Mouse (Mus musculus): Measurements from ENCODE around the gene Ceacam18. TPM values are rescaled to one million over a fixed set of nuclear protein-coding genes. Genes with fewer than 3 reads are reported as not detected.

The Ceacam18 gene
- total and polyA plus RNA-seq, 2 experiments from 2014 or later: not detected

- TF ChIP-seq EP300 (IDR thresholded peaks at IDR 0.05; ENCODE audit: low read depth) (no peak), CTCF (IDR thresholded peaks at IDR 0.05; ENCODE audit: low read depth) (no peak)
- Histone ChIP-seq H3K9ac (replicated peaks; ENCODE audit: low read depth, low read length) (no peak overlapping the region), H3K27me3 (ENCODE audit: control insufficient read depth, insufficient read depth, low read length) (no peaks in the 10 kb centered on the region), H3K9me3 (replicated peaks; ENCODE audit: control insufficient read depth, low read length) (no peaks in the 10 kb centered on the region), H3K4me1 (ENCODE audit: control insufficient read depth, insufficient read depth) (no peaks in the 10 kb centered on the region), H3K27ac (ENCODE audit: low read depth) (no peak overlapping the region), H3K4me3 (ENCODE audit: low read depth, low read length) (no peak overlapping the region), H3K4me2 (ENCODE audit: low read depth, low read length) (no peak overlapping the region), H3K36me3 (replicated peaks; ENCODE audit: control insufficient read depth, insufficient read depth, low read length) (no peaks in the 10 kb centered on the region)
- DNase-seq (ENCODE audit: low spot score) (no peak), ATAC-seq (ENCODE audit: insufficient read depth, low read depth) (no peak)
- WGBS: 70% methylated on average over 8 of the region's 8 CpGs
These were observed 8.6 kb upstream of the Ceacam18 start for GRCm38 (mm10) chr7:43625794-43626422.

GRCm38 (mm10) chr7:43633940-43634339, 567 bp upstream of the Ceacam18 start:
- H3K9me3 ChIP-seq (replicated peaks; ENCODE audit: control insufficient read depth, low read length): no peaks in the 10 kb centered on the region

GRCm38 (mm10) chr7:43636194-43636593, 1.7 kb downstream of the Ceacam18 start:
- H3K4me1 ChIP-seq (ENCODE audit: control insufficient read depth, insufficient read depth): no peaks in the 10 kb centered on the region
- H3K27ac ChIP-seq (ENCODE audit: low read depth): no peak overlapping the region
- DNase-seq (ENCODE audit: low spot score) (no peak), ATAC-seq (ENCODE audit: insufficient read depth, low read depth) (no peak)
- no peak overlapping the region for H3K9ac ChIP-seq (replicated peaks; ENCODE audit: low read depth, low read length)
- WGBS: 47% methylated on average over 2 of the region's 2 CpGs
- H3K4me3 ChIP-seq (ENCODE audit: low read depth, low read length): no peak overlapping the region
- H3K9me3 ChIP-seq (replicated peaks; ENCODE audit: control insufficient read depth, low read length): no peaks in the 10 kb centered on the region
- no peak for TF ChIP-seq EP300 (IDR thresholded peaks at IDR 0.05; ENCODE audit: low read depth)
- H3K27me3 ChIP-seq (ENCODE audit: control insufficient read depth, insufficient read depth, low read length): no peaks in the 10 kb centered on the region
- H3K36me3 ChIP-seq (replicated peaks; ENCODE audit: control insufficient read depth, insufficient read depth, low read length): no peaks in the 10 kb centered on the region
- H3K4me2 ChIP-seq (ENCODE audit: low read depth, low read length): no peak overlapping the region

More at GRCm38 (mm10) chr7:43633940-43634339, 567 bp upstream of the Ceacam18 start:
- no peaks in the 10 kb centered on the region for H3K27me3 ChIP-seq (ENCODE audit: control insufficient read depth, insufficient read depth, low read length)
- no peaks in the 10 kb centered on the region for H3K36me3 ChIP-seq (replicated peaks; ENCODE audit: control insufficient read depth, insufficient read depth, low read length)
- H3K27ac ChIP-seq (ENCODE audit: low read depth): no peak overlapping the region
- no peak for TF ChIP-seq CTCF (IDR thresholded peaks at IDR 0.05; ENCODE audit: low read depth)
- H3K4me3 ChIP-seq (ENCODE audit: low read depth, low read length): no peak overlapping the region
- WGBS: 78% methylated on average over 4 of the region's 4 CpGs
- H3K9ac ChIP-seq (replicated peaks; ENCODE audit: low read depth, low read length): no peak overlapping the region
- DNase-seq (ENCODE audit: low spot score) (no peak), ATAC-seq (ENCODE audit: insufficient read depth, low read depth) (no peak)
- no peaks in the 10 kb centered on the region for H3K4me1 ChIP-seq (ENCODE audit: control insufficient read depth, insufficient read depth)
- H3K4me2 ChIP-seq (ENCODE audit: low read depth, low read length): no peak overlapping the region

GRCm38 (mm10) chr7:43637118-43637517, 2.6 kb downstream of the Ceacam18 start:
- TF ChIP-seq EP300 (IDR thresholded peaks at IDR 0.05; ENCODE audit: low read depth) (no peak), CTCF (IDR thresholded peaks at IDR 0.05; ENCODE audit: low read depth) (no peak)
- H3K4me2 ChIP-seq (ENCODE audit: low read depth, low read length): no peak overlapping the region
- DNase-seq (ENCODE audit: low spot score): no peak
- WGBS: 74% methylated on average over 1 of the region's 1 CpGs
- H3K4me3 ChIP-seq (ENCODE audit: low read depth, low read length): no peak overlapping the region
- H3K27ac ChIP-seq (ENCODE audit: low read depth): no peak overlapping the region
- H3K9ac ChIP-seq (replicated peaks; ENCODE audit: low read depth, low read length): no peak overlapping the region
- H3K4me1 ChIP-seq (ENCODE audit: control insufficient read depth, insufficient read depth): no peaks in the 10 kb centered on the region
- no peaks in the 10 kb centered on the region for H3K27me3 ChIP-seq (ENCODE audit: control insufficient read depth, insufficient read depth, low read length)
- ATAC-seq (ENCODE audit: insufficient read depth, low read depth): no peak
- no peaks in the 10 kb centered on the region for H3K9me3 ChIP-seq (replicated peaks; ENCODE audit: control insufficient read depth, low read length)
- H3K36me3 ChIP-seq (replicated peaks; ENCODE audit: control insufficient read depth, insufficient read depth, low read length): no peaks in the 10 kb centered on the region

- no peak for TF ChIP-seq CTCF (IDR thresholded peaks at IDR 0.05; ENCODE audit: low read depth)
- no peak for TF ChIP-seq EP300 (IDR thresholded peaks at IDR 0.05; ENCODE audit: low read depth)
- Histone ChIP-seq H3K36me3 (replicated peaks; ENCODE audit: control insufficient read depth, insufficient read depth, low read length) (no peaks in the 10 kb centered on the region), H3K9me3 (replicated peaks; ENCODE audit: control insufficient read depth, low read length) (no peaks in the 10 kb centered on the region), H3K4me3 (ENCODE audit: low read depth, low read length) (no peak overlapping the region), H3K9ac (replicated peaks; ENCODE audit: low read depth, low read length) (no peak overlapping the region), H3K4me2 (ENCODE audit: low read depth, low read length) (no peak overlapping the region), H3K4me1 (ENCODE audit: control insufficient read depth, insufficient read depth) (no peaks in the 10 kb centered on the region), H3K27ac (ENCODE audit: low read depth) (no peak overlapping the region), H3K27me3 (ENCODE audit: control insufficient read depth, insufficient read depth, low read length) (no peaks in the 10 kb centered on the region)
- DNase-seq (ENCODE audit: low spot score) (no peak), ATAC-seq (ENCODE audit: insufficient read depth, low read depth) (no peak)
- WGBS: 63% methylated on average over 5 of the region's 5 CpGs
These were observed 8.1 kb downstream of the Ceacam18 start for GRCm38 (mm10) chr7:43642587-43642986.

- no peaks in the 10 kb centered on the region for H3K27me3 ChIP-seq (ENCODE audit: control insufficient read depth, insufficient read depth, low read length)
- no peaks in the 10 kb centered on the region for H3K36me3 ChIP-seq (replicated peaks; ENCODE audit: control insufficient read depth, insufficient read depth, low read length)
- no peak overlapping the region for H3K4me2 ChIP-seq (ENCODE audit: low read depth, low read length)
- no peaks in the 10 kb centered on the region for H3K4me1 ChIP-seq (ENCODE audit: control insufficient read depth, insufficient read depth)
- no peak overlapping the region for H3K4me3 ChIP-seq (ENCODE audit: low read depth, low read length)
- H3K9me3 ChIP-seq (replicated peaks; ENCODE audit: control insufficient read depth, low read length): no peaks in the 10 kb centered on the region
- no peak overlapping the region for H3K27ac ChIP-seq (ENCODE audit: low read depth)
- DNase-seq (ENCODE audit: low spot score) (no peak), ATAC-seq (ENCODE audit: insufficient read depth, low read depth) (no peak)
- no peak overlapping the region for H3K9ac ChIP-seq (replicated peaks; ENCODE audit: low read depth, low read length)
- TF ChIP-seq CTCF (IDR thresholded peaks at IDR 0.05; ENCODE audit: low read depth) (no peak), EP300 (IDR thresholded peaks at IDR 0.05; ENCODE audit: low read depth) (no peak)
- WGBS: 66% methylated on average over 17 of the region's 17 CpGs
These were observed 8.6 kb downstream of the Ceacam18 start for GRCm38 (mm10) chr7:43643046-43643652.
